Mouse (Mus musculus) lung, embryonic 14.5 days (tissue): ENCODE data around the gene Taar6. TPM values are rescaled to one million over a fixed set of nuclear protein-coding genes. Genes with fewer than 3 reads are reported as not detected.

Source experiments
- ATAC-seq: fragments of 200-750 bp; cut with Nextera tagmentation; 2 replicates; pipeline ENCODE4 v1.8.0; 2017; ENCODE audit warnings: mild to moderate bottlenecking, moderate TSS enrichment, moderate library complexity; ENCODE audit not compliant: insufficient read depth
- DNase-seq: peaks from one replicate; pipeline ENCODE4 v3.0.0-alpha.2; 2015
- H3K27ac ChIP-seq: fragments of 300-500 bp; sonication (generic); 2 replicates; pipeline ENCODE4 v1.5.1; 2014; ENCODE audit warnings: low read depth, mild to moderate bottlenecking, moderate library complexity
- H3K27me3 ChIP-seq: fragments of 300-500 bp; sonication (generic); 2 replicates; pipeline ENCODE4 v1.6.1; 2014; ENCODE audit warnings: low read length, control low read depth; ENCODE audit not compliant: insufficient read depth
- H3K36me3 ChIP-seq: fragments of 300-500 bp; sonication (generic); 2 replicates; pipeline ENCODE4 v1.6.1; 2014; ENCODE audit warnings: control low read depth; ENCODE audit not compliant: insufficient read depth
- H3K4me1 ChIP-seq: fragments of 300-500 bp; sonication (generic); 2 replicates; pipeline ENCODE4 v1.6.1; 2014; ENCODE audit warnings: antibody characterized with exemption, control low read depth; ENCODE audit not compliant: insufficient read depth
- H3K4me2 ChIP-seq: fragments of 300-500 bp; sonication (generic); 2 replicates; pipeline ENCODE4 v1.6.1; 2014; ENCODE audit warnings: mild to moderate bottlenecking
- H3K4me3 ChIP-seq: fragments of 300-500 bp; sonication (generic); 2 replicates; pipeline ENCODE4 v1.5.1; 2014; ENCODE audit warnings: low read depth, low read length
- H3K9ac ChIP-seq: fragments of 300-500 bp; sonication (generic); 2 replicates; pipeline ENCODE4 v1.6.1; 2014
- H3K9me3 ChIP-seq: fragments of 300-500 bp; sonication (generic); 2 replicates; pipeline ENCODE4 v1.6.1; 2016; ENCODE audit warnings: low read depth, low read length, control low read depth
- CTCF ChIP-seq: IDR thresholded peaks from 2 replicates; pipeline ENCODE4 v1.5.1; 2016; ENCODE audit warnings: antibody characterized with exemption, low read depth
- WGBS: fragments of 180-500 bp; shearing (Covaris S2); extraction: QIAGEN DNeasy Blood & Tissue Kit; methylation state at CpG from one replicate; pipeline ENCODE4 v1.1.7; 2014; 5-methylcytosine and 5-hydroxymethylcytosine counted together
- polyA plus RNA-seq: library from polyadenylated mRNA; unstranded; fragments of >200 nt; fragmentation: Nextera tagmentation; extraction: Ambion mirVana; gene quantifications from 2 replicates; pipeline ENCODE4 v1.2.1, GENCODE M21; 2014

Taar6 gene
- polyA plus RNA-seq, 1 experiment from 2014 or later: not detected

DNA sequence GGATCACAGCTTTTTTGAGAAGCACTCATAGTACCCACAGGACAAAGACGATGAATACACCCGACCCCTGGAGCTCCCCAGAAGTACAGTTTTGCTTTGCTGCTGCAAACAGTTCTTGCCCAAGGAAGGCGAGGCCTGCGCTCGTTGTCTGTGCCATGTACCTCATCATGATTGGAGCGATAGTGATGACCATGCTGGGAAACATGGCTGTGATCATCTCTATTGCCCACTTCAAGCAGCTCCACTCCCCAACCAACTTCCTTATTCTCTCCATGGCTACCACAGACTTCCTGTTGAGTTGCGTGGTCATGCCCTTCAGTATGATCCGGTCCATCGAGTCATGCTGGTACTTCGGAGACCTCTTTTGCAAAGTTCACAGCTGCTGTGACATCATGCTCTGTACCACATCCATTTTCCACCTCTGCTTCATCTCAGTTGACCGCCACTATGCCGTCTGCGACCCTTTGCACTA is 25.0 kb downstream of the Taar6 start, which contains the start of gene Taar4:
Gene Taar4, plus strand, starts transcription at position 51 of the 472 bp plus-strand sequence.
- Histone ChIP-seq H3K27ac (no peak within 1 kb of the TSS), H3K4me1 (no peaks in the 10 kb centered on the region), H3K9ac (no peak within 1 kb of the TSS), H3K4me2 (no peak within 1 kb of the TSS), H3K4me3 (no peak within 1 kb of the TSS), H3K27me3 (no peaks in the 10 kb centered on the region), H3K9me3 (no peaks in the 10 kb centered on the region), H3K36me3 (no peaks in the 10 kb centered on the region)
- ATAC-seq (no peak), DNase-seq (no peak)
- 96% methylated on average over 13 of the region's 13 CpGs for WGBS
- no peak for TF ChIP-seq CTCF

DNA sequence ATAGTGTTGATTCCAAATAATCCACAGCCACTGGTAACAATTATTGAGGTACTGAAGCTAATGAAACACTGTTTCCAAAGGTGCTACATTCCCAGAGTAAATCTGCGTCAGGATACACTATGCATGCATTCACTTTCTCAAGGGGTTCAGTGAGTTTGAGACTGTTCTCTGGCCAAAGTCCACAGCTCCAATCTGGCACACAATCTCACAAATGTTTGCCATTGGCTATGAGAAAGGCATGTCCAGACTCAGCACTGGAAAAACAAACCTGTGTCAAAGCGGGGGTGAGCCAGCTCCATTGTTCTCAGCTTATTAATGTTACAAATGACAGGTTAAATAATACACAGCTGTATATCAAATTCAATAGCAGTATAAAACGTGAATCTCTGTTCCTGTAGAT is 26.4 kb downstream of the Taar6 start:
- no peak overlapping the region for H3K27ac ChIP-seq
- no peaks in the 10 kb centered on the region for H3K9me3 ChIP-seq
- ATAC-seq (no peak), DNase-seq (peak; percentile 16)
- H3K9ac ChIP-seq: no peak overlapping the region
- H3K27me3 ChIP-seq: no peaks in the 10 kb centered on the region
- TF ChIP-seq CTCF: no peak
- no peak overlapping the region for H3K4me3 ChIP-seq
- no peaks in the 10 kb centered on the region for H3K4me1 ChIP-seq
- H3K36me3 ChIP-seq: no peaks in the 10 kb centered on the region
- WGBS: 41% methylated on average over 3 of the region's 3 CpGs
- no peak overlapping the region for H3K4me2 ChIP-seq

DNA sequence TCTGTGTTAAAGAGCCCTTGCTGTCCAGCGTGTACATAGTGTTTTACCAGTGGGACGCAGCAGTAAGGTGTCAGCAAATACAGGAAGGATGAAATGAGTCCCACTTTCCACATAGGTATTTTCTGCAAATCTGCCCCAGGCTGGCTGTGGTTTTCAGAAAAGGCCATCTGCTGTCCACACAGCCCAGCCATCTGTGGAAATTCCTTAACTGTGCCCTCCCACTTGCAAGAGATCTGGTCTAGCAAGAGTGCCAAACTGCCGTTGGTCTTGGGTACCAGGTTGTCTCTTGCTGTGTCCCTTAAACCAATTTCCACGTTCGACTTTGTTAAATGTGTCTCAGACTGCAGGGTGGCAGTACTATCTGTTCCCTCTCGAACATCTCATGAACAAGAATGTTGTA is 33.7 kb downstream of the Taar6 start:
- Histone ChIP-seq H3K27me3 (no peaks in the 10 kb centered on the region), H3K9me3 (no peaks in the 10 kb centered on the region), H3K9ac (no peak overlapping the region), H3K4me2 (no peak overlapping the region), H3K36me3 (no peaks in the 10 kb centered on the region), H3K4me3 (no peak overlapping the region), H3K27ac (no peak overlapping the region), H3K4me1 (no peaks in the 10 kb centered on the region)
- no peak for ATAC-seq
- TF ChIP-seq CTCF: no peak
- WGBS: 63% methylated on average over 6 of the region's 6 CpGs
- no peak for DNase-seq

DNA sequence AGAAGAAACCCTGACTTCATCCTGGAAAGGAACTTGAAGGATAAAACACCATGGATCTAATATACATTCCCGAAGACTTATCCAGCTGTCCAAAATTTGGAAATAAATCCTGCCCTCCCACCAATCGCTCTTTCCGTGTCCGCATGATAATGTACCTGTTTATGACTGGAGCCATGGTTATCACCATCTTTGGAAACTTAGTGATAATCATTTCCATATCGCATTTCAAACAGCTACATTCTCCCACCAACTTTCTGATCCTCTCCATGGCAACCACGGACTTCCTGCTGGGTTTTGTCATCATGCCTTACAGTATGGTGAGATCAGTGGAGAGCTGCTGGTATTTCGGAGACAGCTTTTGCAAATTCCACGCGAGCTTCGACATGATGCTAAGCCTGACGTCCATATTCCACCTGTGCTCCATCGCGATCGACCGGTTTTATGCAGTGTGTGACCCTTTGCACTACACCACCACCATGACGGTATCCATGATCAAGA is 35.9 kb downstream of the Taar6 start, which contains the start of gene Taar3:
Gene Taar3, plus strand, starts transcription at position 51 of the 498 bp plus-strand sequence.
- no peak within 1 kb of the TSS for H3K4me3 ChIP-seq
- DNase-seq: no peak
- no peak within 1 kb of the TSS for H3K9ac ChIP-seq
- no peaks in the 10 kb centered on the region for H3K4me1 ChIP-seq
- no peak within 1 kb of the TSS for H3K27ac ChIP-seq
- no peak for ATAC-seq
- H3K4me2 ChIP-seq: no peak within 1 kb of the TSS
- no peaks in the 10 kb centered on the region for H3K27me3 ChIP-seq
- 83% methylated on average over 16 of the region's 16 CpGs for WGBS
- no peaks in the 10 kb centered on the region for H3K36me3 ChIP-seq
- H3K9me3 ChIP-seq: no peaks in the 10 kb centered on the region
- no peak for TF ChIP-seq CTCF

DNA sequence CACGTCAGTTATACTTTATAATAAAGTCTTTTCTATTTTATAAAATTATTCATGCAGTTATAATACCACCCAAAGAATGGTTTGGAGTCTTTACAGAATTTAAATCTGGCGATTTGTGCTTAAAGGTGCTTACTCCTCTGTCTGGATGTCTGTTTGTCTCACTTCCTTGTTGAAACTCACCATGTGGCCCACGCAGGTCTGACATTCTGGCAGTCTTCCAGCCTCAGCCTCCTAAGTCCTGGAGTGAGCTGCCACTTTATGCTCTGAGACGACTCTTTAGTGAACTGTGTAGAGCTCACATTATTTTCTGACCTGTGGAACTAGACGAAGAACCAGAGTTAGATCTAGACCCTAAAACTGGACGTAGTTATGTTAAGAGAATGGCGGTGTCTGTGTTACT is 37.4 kb downstream of the Taar6 start:
- 48% methylated on average over 7 of the region's 7 CpGs for WGBS
- no peaks in the 10 kb centered on the region for H3K36me3 ChIP-seq
- peak; percentile 27 for DNase-seq
- no peak overlapping the region for H3K9ac ChIP-seq
- no peaks in the 10 kb centered on the region for H3K27me3 ChIP-seq
- H3K27ac ChIP-seq: no peak overlapping the region
- no peak for ATAC-seq
- H3K4me2 ChIP-seq: no peak overlapping the region
- H3K9me3 ChIP-seq: no peaks in the 10 kb centered on the region
- H3K4me1 ChIP-seq: no peaks in the 10 kb centered on the region
- H3K4me3 ChIP-seq: no peak overlapping the region
- no peak for TF ChIP-seq CTCF

DNA sequence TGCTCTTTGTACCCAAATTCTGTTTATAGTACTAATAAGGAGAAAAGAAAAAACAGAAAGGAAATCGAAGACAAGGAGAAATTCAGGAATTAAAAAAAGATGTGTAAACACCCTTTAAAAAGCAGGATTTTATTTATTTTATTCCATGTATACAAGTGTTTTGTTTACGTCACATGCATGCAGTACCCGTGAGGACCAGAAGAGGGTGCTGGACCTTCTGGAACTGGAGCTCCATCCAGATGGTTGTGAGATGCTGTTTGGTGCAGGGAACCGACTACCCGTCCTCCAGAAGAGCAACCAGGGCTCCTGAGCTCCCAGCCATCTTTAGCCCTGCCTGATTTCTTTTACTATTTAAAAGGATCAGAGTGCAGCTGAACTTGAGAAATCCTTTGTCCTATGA is 43.0 kb downstream of the Taar6 start:
- WGBS: 75% methylated on average over 5 of the region's 5 CpGs
- TF ChIP-seq CTCF: peak; percentile 54
- no peaks in the 10 kb centered on the region for H3K27me3 ChIP-seq
- H3K9ac ChIP-seq: no peak overlapping the region
- DNase-seq (peak; percentile 27), ATAC-seq (no peak)
- H3K4me2 ChIP-seq: no peak overlapping the region
- no peak overlapping the region for H3K4me3 ChIP-seq
- H3K4me1 ChIP-seq: no peaks in the 10 kb centered on the region
- no peak overlapping the region for H3K27ac ChIP-seq
- H3K9me3 ChIP-seq: no peaks in the 10 kb centered on the region
- H3K36me3 ChIP-seq: no peaks in the 10 kb centered on the region

DNA sequence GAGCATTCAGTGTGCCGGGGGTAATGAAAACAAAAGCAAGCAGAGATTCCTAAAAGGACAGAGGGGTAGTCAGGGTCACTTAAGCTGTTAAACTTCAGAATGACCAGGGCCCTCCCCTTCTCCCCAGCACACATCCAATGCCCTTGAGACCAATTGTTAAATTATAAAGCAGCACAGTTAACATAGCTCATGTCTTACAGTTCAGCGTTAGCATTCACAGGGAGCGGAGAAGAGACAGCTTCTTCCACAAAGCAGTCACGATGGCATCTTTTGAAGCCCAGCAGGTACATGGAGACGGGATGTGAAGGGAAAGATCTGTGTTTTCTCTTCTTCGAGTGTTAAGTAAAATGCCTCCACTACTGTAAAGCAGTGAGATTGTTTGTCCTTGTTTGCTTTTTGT is 47.1 kb downstream of the Taar6 start, which contains the start of gene Taar2:
Gene Taar2, plus strand, starts transcription at position 261 of the 400 bp plus-strand sequence.
- no peak within 1 kb of the TSS for H3K27ac ChIP-seq
- no peak for TF ChIP-seq CTCF
- H3K4me1 ChIP-seq: no peaks in the 10 kb centered on the region
- ATAC-seq (no peak), DNase-seq (no peak)
- no peak within 1 kb of the TSS for H3K4me3 ChIP-seq
- H3K27me3 ChIP-seq: no peaks in the 10 kb centered on the region
- H3K9me3 ChIP-seq: no peaks in the 10 kb centered on the region
- no peak within 1 kb of the TSS for H3K4me2 ChIP-seq
- H3K9ac ChIP-seq: no peak within 1 kb of the TSS
- WGBS: 54% methylated on average over 6 of the region's 6 CpGs
- H3K36me3 ChIP-seq: no peaks in the 10 kb centered on the region

DNA sequence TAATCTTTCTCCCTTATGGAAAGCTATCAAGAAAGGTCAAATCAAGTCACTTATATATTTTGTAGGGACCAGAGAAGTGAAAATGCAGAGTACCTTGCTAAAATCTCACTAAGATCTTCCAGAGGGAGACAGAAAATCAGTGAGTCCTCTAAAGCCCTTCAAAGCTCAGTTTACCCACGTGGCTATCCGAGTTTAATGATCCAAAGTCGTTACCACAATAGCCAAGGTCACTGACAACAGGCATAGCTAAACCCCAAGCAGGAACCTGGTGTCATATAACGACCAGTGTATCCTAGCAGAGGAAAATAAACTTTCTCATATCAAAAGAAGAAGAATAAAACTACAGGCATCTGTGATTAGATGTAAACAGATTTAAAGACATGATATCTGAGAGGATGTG is 47.8 kb downstream of the Taar6 start:
- WGBS: 39% methylated on average over 4 of the region's 4 CpGs
- no peak for TF ChIP-seq CTCF
- no peak overlapping the region for H3K9ac ChIP-seq
- H3K27me3 ChIP-seq: no peaks in the 10 kb centered on the region
- H3K27ac ChIP-seq: no peak overlapping the region
- H3K4me3 ChIP-seq: no peak overlapping the region
- no peak overlapping the region for H3K4me2 ChIP-seq
- no peaks in the 10 kb centered on the region for H3K36me3 ChIP-seq
- DNase-seq (no peak), ATAC-seq (no peak)
- no peaks in the 10 kb centered on the region for H3K4me1 ChIP-seq
- H3K9me3 ChIP-seq: no peaks in the 10 kb centered on the region

Other genes starting within 250 kb of the Taar6 start
- 235 and 246 TPM in 2 replicates for gene Rps12, start 198.4 kb downstream of the Taar6 start, polyA plus RNA-seq
- 21.7 and 22.9 TPM in 2 replicates for gene Slc18b1, start 188.7 kb downstream of the Taar6 start, polyA plus RNA-seq
- gene Vnn3, start 134.2 kb downstream of the Taar6 start, polyA plus RNA-seq: not detected in 2 replicates
- 1.7 and 1.8 TPM in 2 replicates for gene Vnn1, start 91.0 kb downstream of the Taar6 start, polyA plus RNA-seq
- not detected in 2 replicates for gene Taar1, start 65.3 kb downstream of the Taar6 start, polyA plus RNA-seq
- not detected in 2 replicates for gene Taar2, start 47.1 kb downstream of the Taar6 start, polyA plus RNA-seq
- gene Taar3, start 36.1 kb downstream of the Taar6 start, polyA plus RNA-seq: not detected in 2 replicates
- not detected in 2 replicates for gene Taar4, start 25.2 kb downstream of the Taar6 start, polyA plus RNA-seq
- gene Taar5, start 14.9 kb downstream of the Taar6 start, polyA plus RNA-seq: not detected in 2 replicates
- gene Taar7a, start 7.8 kb upstream of the Taar6 start, polyA plus RNA-seq: not detected in 2 replicates
- not detected in 2 replicates for gene Taar7b, start 14.3 kb upstream of the Taar6 start, polyA plus RNA-seq
- gene Taar7d, start 41.6 kb upstream of the Taar6 start, polyA plus RNA-seq: not detected in 2 replicates
- not detected in 2 replicates for gene Taar7e, start 52.0 kb upstream of the Taar6 start, polyA plus RNA-seq
- not detected in 2 replicates for gene Taar7f, start 63.9 kb upstream of the Taar6 start, polyA plus RNA-seq
- not detected in 2 replicates for gene Taar8a, start 90.9 kb upstream of the Taar6 start, polyA plus RNA-seq
- gene Taar8b, start 106.6 kb upstream of the Taar6 start, polyA plus RNA-seq: not detected in 2 replicates
- not detected in 2 replicates for gene Taar8c, start 116.3 kb upstream of the Taar6 start, polyA plus RNA-seq
- gene Taar9, start 123.9 kb upstream of the Taar6 start, polyA plus RNA-seq: not detected in 2 replicates
- gene Stx7, start 163.7 kb upstream of the Taar6 start, polyA plus RNA-seq: 76.1 and 77.8 TPM in 2 replicates
- 4.9 and 5.1 TPM in 2 replicates for gene Moxd1, start 237.9 kb upstream of the Taar6 start, polyA plus RNA-seq